Mouse (Mus musculus) gastrocnemius, adult 8-10 months (tissue): ENCODE measurements around the gene 1500011B03Rik. TPM values are rescaled to one million over a fixed set of nuclear protein-coding genes. Genes with fewer than 3 reads are reported as not detected.
"Not testable (repeated sequence)": the region's sequence is repeated elsewhere in the genome, so short reads cannot be mapped to it uniquely, and the experiment has no call there.

Experiments
- DNase-seq, 2 experiments: peaks; one replicate each; pipeline ENCODE4 v3.0.0; 2022; ENCODE audit warnings: low spot score in 2 of 2
- total RNA-seq, 4 experiments: library from RNA; stranded (reverse); gene quantifications; 2 replicates each; pipeline ENCODE4 v1.2.4; 2022

The 1500011B03Rik gene
- total RNA-seq = 1 to 10 TPM; 2.1 to 6.2 (median 3.1) TPM

DNA sequence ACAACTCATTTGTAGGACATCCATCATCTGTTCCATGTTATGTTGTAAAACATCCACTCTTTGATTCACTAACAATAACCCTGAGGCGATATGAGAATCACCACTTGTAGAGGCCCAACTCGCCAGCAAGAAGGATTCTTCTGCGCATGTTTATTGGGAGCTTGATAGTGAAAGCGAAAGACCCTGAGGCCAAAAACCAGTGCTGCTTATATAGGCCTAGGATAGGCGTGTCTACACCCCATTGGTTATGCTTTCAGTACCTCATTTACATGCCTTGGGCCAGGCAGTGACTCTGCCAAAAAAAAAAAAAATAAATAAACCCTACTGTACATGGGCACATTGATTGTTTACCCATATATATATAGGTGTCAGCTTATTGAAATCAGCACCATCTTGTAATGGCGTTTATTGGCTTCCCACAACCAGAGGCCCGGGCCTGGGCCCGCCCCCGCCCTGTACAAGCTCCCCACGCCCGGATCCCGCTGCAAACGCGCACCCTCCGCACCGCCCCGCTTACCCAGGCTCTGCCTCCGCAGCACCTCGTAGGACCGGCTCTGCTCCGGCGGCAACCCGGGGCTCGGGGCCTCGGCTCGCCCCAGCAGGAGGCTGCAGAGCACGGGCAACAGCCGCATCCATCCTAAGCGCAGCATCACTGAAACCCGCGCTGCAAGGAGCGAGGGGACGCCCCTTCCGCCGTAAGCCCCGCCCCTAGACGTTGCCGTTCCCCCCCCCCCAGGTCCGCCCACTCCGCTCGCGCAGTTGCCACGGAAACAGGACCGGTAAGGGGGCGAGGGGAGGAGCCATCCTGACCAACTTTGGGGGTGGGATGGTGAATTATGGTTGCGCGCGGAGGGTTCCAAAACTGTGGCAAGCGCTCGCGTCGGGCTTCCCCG is at the start of gene 1500011B03Rik:
Gene 1500011B03Rik, minus strand, starts transcription at position 673 of the 893 bp plus-strand sequence.
- DNase-seq = peak in 1 of 2 experiments; percentile 8

DNA sequence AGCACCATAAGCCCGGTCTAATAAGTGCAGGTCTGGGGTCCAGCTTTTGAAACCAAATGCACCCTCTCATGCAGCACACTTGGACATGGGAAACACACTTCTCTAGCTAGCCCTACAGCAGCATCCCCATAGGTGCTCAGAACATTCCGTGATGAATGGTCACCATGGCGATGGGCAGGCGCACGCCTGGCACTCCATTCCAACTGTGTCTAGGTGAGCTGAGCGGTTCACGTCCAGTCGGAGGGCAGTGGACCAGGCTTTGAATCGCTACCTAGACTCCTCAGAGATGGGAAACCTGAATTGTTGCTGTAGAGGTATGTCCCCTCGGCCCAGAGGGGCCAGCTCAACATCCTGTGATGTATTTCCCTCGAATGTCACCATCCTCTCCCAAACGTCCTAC is 42.0 kb upstream of the 1500011B03Rik start:
- DNase-seq = no peak

DNA sequence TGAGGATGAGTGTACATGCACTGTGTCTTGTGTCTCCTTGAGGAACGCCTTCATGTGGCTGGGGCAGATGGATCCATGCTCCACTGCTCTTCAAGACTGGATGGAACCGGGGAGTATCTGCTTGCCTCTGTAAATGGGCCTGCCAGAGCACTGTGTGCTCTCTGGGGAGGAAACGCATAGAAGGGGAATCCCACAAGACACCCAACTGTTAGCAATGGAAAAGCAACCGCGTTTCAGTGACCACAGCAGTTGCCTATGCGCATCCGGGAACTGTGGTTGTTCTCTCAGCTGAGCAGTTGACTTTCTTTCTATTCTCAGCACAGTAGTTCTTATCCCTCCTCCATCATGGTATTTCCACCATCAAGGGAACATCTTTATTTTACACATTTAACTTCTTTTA is 41.5 kb upstream of the 1500011B03Rik start:
- no peak for DNase-seq

DNA sequence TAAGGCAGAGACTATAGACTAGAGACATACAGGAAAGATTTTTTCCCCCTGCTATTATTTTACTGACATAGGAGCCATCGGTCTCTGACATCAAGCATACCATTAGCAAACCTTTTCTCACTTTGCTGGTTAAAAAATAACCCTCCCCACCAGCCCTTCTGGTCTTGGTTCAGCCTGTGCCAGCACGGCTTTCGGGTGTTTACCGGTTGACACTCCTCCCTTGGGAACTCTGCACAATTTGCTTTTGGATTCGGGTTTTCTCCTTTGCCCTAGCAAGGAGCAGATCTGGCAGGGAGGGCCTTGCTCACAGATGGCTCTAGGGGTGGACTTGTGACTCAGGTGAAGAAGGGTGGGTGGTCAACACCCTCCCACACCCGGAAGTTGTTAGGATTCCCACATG is 38.5 kb upstream of the 1500011B03Rik start:
- DNase-seq = no peak

DNA sequence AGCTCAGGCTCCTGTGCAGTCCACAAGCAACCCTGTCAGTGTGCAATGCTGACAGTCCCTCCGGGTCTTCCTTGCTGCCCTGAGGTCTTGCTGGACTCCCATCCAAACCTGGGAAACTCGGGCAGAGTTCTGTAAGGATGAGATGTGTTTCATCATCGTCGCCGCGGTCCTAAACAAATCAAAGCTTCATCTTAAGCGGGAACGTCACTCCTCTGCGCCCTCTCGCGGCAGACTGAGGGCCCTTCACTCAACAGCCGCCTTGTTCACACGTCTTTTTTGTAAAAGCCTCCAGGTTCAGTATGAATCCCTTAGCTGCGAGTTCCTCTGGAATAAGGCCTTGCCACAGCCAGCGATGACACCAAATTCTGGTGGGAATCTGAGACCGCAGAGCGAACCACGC is 36.0 kb upstream of the 1500011B03Rik start:
- DNase-seq = peak; percentile 21 to 39

DNA sequence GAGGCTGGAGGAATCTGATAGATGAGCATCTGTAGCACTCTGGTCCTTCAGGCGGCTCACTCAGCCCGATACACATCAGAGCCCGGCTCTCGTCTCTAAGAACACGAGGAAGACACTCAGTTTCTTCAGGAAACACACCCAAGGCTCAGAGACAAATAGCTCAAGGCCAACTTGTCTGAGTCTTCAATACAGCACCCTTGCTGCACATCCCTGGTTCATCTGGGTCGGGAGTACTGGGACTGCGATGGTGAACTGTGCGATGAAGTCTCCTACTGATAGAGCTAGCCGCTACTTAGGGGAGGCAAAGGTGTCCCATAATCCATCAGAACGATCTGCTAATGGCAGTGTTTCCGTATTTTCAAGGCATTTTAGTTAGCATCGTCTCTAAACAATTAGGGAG is 35.3 kb upstream of the 1500011B03Rik start, which contains the start of gene Gm9936:
Gene Gm9936, minus strand, starts transcription at position 101 of the 400 bp plus-strand sequence.
- no peak for DNase-seq

DNA sequence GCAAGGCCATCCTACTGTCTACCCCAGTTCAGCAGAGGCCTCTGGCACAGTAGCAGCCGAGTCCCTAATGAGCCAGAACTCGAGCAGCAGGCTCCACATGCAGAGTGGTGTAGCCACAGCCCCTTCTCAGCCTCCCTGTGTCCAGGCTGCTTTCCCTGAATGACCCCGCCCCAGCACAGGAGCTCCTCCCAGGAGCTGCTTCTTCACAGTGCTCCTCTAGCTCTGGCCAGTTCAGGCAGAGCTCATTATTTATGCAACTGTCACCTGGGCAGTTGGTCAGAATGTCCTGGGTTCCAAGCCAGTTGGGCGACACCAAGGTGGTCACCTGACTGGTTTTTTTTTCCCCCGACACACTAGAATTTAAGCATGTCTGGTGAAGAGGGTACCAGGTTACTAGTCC is 30.1 kb upstream of the 1500011B03Rik start, which contains the start of gene 4930519G04Rik:
Gene 4930519G04Rik, plus strand, starts transcription at position 301 of the 400 bp plus-strand sequence.
- DNase-seq = not testable (repeated sequence)

DNA sequence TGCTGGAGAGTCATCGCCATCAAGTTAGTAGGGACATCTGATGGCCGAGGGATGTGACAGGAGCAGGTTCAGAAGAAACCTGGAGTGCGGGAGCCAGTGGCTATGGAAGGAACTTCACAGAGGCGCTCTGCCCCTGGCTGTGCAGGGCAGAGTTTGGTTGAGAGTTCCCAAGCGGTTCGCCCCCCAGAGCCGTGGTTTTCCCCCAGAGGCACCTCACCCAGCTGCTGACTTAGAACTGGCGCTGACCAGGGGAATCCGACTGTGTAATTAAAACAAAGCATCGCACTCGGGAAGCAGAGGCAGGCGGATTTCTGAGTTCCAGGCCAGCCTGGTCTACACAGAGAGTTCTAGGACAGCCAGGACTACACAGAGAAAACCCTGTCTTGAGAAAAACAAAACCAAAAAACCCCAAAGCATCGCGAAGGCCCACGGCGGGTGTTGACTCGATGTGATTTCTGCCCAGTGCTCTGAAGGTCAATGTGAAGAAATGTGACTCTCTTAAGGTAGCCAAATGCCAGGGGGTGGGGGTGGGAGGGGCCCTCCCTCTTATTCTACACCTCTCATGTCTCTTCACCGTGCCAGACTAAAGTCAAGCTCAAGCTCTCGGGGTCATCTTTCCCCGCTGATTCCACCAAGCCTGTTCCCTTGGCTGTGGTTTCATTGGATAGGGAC is 28.4 kb upstream of the 1500011B03Rik start:
- no peak for DNase-seq

DNA sequence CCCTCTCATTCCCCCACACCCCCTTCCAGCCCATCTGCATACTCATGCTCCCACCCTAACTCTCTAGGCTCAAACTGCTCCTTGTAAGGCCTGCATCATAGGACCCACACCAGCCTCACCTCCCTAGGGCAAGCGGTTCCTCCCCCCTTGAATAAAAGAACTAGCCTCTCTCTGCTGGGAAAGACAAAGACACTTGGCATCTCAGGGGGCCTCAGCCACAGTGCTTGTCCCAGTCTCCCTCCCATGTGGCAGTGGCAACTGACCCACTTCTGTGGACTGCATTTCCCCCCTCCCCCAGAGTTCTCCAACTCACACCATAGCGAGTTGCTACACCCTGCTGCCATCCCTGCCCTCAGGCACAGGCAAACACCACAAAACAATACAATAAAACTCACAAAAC is 21.1 kb upstream of the 1500011B03Rik start:
- DNase-seq = not testable (repeated sequence)

DNA sequence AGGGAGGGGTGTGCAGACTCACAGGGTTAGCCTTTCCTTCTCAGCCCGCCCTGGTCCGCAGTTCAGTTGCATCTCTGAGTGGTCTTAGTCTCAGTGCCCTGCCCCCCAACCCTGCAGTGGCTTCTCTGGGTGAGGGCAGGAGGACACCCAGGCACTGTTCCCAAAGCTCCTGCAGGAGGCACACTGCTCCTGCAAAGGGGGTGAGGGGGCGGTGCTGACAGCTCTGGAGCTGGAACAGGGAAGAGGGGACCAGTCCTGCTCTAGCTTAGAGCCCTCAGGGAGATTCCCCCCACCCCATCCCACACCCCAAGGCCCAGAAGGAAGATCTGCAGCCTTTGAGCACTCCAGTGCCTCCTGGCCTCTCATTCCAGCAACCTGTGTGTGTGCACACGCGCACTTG is 19.4 kb upstream of the 1500011B03Rik start:
- DNase-seq = no peak

DNA sequence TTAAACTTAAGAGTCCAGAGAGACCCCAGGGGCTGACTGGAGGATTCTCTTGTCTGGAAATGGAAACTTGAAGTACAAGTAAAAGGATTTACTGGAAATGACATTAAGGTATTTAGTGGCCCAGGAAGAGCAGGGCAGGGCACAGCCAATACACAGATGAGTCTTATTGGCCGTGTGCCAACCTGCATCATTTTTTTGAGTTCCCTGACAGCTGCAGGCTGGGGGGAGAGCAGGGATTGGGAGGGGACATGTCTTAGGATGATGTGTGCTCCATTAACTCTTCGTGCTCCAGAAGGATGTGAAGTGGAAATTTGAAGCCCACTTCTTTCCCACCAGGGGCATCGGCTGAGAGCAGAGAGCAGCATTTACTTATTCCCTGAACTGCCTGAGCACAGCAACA is 18.9 kb upstream of the 1500011B03Rik start:
- not testable (repeated sequence) for DNase-seq

DNA sequence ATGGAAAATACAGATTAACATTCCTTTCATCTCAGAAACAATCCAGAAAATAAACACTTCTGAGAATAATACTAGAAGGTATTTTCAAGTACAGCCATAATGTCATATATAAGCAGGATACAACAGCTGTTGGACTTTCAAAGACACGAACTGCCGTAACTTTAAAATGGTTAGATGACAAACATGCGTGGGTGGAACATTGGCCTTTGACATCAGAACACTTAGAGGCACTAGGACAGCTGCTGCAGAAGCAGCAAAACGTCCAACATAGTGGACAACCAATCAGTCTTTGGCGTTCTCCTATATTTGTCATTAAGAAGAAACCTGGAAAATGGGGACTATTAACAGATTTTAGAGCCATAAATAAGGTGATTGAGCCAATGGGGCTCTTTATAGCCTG is 17.2 kb upstream of the 1500011B03Rik start:
- DNase-seq = not testable (repeated sequence)

DNA sequence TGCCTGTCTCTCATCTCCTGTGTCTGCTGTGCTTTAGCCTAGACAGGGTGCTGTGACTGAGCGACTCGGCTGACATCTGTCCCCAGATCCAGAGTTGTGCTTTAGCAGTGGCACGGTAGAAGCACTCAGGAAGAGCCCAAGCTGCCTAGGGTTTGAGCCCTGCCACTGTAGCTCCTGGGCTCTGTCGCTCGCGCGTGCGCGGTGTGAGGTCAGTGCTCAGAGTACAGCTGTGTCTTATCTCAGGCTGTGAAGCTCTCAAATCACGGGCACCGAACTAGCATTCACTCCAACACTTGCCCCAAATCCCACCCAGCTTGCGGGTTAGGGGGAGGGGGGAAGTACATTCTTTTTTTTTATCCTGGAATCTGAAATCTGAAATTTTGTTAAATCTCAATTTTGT is 13.6 kb upstream of the 1500011B03Rik start:
- no peak for DNase-seq

DNA sequence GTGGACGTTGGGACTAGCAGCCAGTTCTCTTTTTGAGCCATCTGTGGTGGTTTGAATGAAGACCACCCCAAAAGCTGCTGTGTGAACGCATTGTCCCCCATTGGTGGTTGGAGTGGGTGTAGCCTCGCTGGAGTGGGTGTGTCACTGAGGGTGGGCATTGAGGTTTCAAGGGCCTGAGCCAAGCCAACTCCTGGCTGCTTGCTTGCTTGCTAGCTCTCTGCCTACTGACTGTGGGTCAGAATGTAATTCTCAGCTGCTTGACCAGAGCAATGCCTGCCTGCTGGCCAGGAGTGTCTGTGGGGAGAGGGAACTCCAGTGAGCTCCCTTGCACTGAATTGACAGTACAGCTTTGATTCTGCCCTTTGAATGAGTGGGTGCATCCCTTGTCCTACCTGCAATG is 6.5 kb upstream of the 1500011B03Rik start:
- no peak for DNase-seq

DNA sequence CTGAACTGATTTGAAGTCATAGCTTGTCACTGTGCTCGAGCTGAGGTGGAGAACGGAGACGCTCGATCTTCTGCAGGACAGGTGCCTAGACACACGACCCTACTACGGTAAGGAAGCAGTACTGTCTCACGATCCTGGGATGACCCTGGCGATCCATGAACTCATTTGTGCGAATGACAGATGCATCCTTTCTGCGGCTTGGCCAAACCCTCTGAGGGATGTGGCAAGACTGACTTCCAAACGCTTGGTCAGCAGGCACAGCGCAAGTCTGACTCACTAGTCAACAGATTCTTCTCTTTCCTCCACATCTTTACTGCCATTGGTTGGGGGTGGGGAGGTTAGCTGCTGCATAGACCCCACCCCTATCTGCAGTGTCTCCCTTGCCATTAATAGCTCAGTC is 4.2 kb upstream of the 1500011B03Rik start:
- DNase-seq = no peak

DNA sequence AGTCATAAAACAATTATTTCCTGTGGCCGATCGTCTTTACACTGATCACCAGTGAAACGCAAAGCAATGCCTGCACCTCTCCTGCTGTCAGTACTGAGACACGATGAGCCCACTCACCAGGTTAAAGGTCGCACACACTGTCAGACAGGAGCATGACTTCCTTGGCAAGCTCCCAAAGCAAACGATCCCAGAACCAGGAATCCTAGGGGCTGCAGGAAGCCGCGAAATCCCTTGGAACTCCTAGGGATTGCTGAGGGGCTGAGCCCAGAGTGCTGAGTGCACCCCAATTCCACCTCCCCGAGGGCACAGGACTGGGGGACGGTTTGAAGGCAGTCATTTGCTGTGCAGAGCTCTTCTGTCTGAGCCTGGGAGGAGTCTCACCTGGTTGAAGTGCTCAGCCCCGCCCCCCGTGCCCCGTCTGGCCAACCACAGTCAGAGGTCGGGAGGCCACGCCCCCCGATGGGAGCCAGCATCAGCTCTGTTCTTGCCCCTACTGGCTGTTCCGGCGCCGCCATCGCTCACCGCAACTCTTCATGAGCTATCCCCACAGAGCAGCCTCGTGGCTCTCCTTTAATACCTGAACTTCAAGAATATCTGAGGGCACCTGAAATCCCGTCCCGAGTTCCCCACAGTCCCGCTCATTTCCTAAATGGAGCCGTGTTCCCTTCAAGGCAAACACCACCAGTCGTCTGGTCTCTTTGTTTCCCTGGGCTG is 2.9 kb upstream of the 1500011B03Rik start:
- no peak for DNase-seq

DNA sequence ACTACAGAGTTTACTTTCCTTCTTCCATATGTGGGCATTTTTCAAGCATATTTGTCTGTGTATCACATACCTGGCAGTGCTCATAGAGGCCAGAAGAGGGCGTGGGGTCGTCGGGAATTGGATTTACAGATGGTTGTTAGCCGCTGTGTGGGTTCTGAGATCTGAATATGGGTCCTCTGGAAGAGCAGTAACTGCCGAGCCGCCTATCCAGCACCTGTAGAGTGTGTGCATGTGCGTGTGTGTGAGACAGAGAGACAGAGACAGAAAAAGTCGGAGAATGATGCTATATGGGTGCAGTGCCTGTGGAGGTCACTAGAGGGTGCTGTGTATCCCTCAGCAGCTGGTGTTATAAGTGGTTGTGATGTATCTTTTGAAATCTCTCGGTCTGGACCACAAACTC is 929 bp upstream of the 1500011B03Rik start:
- DNase-seq = peak in 1 of 2 experiments; percentile 4

DNA sequence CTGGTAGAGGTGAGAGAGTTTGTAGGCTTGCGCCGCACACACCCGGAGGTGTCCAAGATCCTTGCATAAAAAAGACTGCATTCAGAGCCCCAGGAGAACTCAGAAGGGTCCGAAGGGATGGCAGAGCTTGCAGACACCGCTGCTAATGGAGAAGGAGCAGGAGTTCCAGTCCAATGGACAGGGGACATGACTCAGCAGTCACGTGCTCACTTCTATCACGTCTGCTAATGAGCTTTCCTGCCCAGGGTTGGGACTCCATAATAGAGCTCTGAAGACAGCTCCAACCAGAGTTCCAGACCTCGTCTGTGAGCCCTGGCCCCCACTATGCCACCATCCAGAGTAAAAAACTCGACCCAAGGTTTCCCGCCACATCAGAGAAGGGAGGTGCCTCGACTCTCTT is 5.1 kb downstream of the 1500011B03Rik start:
- DNase-seq = no peak

DNA sequence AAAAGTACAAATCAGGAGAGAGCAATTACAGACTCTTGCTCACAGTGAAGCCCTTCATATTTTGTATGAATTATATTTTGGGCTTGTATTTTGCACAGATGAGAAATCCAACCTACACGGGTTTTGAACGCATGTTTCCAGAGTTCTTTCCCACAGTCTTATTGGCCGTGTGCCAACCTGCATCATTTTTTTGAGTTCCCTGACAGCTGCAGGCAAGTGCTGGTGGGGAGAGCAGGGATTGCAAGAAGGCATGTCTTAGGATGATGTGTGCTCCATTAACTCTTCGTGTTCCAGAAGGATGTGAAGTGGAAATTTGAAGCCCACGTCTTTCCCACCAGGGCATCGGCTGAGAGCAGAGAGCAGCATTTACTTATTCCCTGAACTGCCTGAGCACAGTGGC is 6.7 kb downstream of the 1500011B03Rik start:
- DNase-seq = no peak

DNA sequence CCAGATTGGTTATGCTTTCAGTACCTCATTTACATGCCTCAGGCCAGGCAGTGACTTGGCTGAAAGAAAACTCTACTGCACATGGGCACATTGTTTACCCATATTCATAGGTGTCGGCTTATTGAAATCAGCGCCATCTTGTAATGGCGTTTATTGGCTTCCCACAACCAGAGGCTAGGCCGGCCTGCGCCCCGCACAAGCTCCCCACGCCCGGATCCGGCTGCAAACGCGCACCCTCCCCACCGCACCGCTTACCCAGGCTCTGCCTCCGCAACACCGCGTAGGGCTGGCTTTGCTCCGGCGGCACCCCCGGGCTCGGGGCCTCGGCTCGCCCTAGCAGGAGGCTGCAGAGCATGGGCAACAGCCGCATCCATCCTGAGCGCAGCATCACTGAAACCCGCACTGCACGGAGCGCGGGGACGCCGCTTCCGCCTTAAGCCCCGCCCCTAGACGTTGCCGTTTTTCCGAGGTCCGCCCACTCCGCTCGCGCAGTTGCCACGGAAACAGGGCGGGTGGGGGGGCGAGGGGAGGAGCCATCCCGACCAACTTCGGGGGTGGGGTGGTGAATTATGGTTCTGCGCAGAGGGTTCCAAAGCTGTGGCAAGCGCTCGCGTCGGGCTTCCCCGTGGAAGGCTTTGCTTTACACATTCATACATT is 9.6 kb downstream of the 1500011B03Rik start:
- peak; percentile 32 to 62 for DNase-seq

DNA sequence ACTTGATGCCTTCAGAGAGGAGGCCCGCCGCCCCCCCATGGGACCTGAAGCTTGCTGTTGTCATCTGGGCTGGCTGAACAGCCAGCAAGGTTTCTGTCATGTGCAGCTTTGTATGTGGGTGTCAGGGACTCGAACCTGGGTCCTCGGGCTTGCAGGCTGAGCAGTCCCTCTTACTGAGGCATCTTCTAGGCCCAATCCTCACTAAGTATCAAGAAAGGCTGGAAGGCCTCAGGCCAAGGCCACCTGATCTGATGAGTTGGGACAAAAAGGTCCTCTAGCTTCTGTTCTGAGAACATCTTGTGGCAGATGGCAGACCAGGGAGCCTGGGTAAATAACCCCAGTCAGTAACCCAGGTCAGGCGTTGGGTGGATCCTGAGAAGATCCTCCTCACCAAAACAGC is 13.4 kb downstream of the 1500011B03Rik start:
- no peak for DNase-seq
